Mouse (Mus musculus) thymus, adult 2 months (tissue): ENCODE data around the gene B430218F22Rik.

Experiments used
- CTCF ChIP-seq: fragments of 200-500 bp; IDR thresholded peaks from 2 replicates; pipeline ENCODE4 v1.5.1; 2012; ENCODE audit warnings: mild to moderate bottlenecking, control low read depth, low read length, moderate library complexity, borderline replicate concordance; ENCODE audit not compliant: control insufficient read depth, poor library complexity, insufficient read depth; ENCODE audit errors: extremely low read depth
- POLR2A ChIP-seq: fragments of 200-500 bp; IDR thresholded peaks from 2 replicates; pipeline ENCODE4 v1.6.1; 2012; ENCODE audit warnings: mild to moderate bottlenecking, low read length, control low read depth, moderate library complexity; ENCODE audit not compliant: control insufficient read depth, poor library complexity, insufficient read depth; ENCODE audit errors: extremely low read depth

GRCm38 (mm10) chr13:118363342-118363741, 23.1 kb upstream of the B430218F22Rik start:
- no peak for TF ChIP-seq CTCF
- no peak for TF ChIP-seq POLR2A
